Mouse (Mus musculus) c-Kit-positive CD71-positive TER-119-negative erythroid progenitor cells, embryonic 14.5 days (primary cell): ENCODE results near the gene Dzank1.

ENCODE experiments used
- DNase-seq: peaks from one replicate; pipeline ENCODE4 v3.0.0-alpha.2; 2013; ENCODE audit warnings: low read depth

The Dzank1 gene

DNA sequence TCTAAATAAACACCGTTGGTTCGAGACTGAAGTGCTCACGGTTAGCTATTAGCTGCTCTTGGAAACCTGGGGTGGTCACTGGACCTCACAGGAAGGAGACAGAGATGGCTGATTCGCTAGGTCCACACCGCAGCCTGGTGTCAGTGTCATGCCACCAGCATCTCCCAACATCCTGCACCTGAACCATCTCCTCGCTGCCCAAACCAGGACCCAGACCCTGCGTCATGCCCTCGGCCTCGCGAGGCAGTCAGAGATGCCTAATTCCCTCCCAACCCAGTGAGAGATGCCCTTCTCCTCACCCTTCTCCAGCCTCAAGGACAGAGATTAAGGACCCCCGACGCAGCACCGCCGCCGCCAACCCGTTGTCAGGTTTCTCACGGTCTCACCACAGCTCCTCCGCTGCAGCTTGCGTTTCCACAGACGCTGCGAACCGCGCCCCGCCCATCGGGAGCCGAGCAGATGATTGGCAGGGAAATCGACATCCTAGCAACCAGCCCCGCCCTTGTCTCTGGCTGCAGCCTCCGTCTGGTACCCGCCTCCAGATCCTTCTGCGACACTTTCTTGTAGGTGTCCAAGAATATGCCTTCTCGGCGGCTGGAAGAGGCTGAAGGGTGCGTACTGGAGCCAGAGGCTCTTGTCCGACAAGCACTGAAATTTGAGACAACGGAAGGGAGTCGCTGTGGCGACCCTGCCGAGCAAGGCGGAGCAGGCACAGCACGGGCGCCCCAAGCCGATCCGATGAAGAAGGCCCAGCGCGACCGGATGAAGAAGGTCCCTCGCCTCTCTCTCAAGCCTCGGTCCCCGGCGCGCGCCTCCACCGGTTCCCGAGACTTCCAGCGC is at the start of gene Dzank1, which contains the start of gene Polr3f:
Dzank1 (minus strand) TSS at position 434 of the 840 bp plus-strand sequence.
Polr3f (plus strand) TSS at position 738 of the 840 bp plus-strand sequence.
- DNase-seq, result peak; percentile 92

- DNase-seq, result peak; percentile 96
These were observed 28.8 kb upstream of the Dzank1 start, which contains the start of gene Sec23b for GRCm38 (mm10) chr2:144555820-144556552. TSS of gene Sec23b (plus strand) at chr2:144556229.

DNA sequence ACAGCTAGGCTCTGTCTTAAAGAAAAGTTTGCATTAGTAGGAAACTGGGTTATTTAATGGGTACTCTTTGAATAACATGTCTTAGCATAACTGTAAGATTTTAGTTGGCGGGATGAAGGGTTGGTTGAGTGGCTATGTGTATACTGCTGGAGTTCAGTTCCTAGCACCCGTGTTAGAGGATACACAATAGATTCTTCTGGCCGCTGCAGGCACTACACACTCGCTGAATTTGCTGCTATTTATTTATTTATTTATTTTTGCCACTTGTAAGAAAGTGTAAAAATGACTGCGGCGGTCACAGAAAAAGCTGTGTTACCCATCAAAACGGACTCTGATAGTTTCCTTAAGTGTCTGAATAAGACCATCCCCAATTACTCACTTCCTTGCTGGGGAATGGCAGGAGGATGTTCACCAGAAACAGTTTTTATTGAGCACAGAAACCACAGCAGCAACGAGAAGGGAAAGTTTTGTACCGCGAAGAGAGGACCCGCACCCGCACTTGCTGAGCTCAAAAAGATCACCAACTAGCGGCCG is 28.1 kb upstream of the Dzank1 start:
- no peak for DNase-seq

DNA sequence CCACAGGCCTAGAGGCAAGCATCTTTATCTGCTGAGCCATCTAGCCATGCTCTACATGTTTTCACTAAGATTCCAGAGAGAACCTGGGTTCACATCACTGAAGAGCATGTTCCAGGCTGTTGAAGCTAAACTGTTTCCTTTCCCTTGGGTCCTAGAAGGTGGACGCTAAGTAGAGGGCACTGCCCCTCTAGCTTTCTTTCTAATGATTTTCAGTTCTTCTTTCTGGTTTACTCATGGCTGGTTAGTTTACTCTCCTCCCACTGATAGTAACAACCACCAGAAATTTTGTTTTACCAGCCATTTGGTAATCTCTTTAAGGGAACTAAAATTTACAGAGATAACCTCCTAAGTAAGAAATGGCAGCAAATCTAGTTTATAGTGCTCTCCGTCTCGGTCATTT is 26.7 kb upstream of the Dzank1 start:
- no peak for DNase-seq

DNA sequence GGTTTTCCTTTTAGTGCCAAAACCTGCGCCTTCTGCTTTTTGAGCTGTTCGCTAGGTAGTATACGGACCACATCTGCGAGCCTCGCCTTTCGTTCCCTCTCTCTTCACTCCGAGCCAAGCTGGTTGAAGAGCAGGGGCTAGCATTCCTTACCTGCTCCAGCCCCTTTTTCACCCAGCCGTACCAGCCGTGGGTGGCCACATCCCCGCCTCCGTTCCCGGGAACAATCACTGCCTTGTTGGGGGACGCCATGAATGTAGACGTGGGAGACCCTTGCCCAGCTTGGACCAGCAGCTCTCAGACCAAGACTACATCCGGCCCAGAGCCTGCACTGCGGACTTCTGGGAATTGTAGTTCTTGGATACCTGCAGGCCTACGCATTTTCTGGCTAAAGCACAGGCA is 23.3 kb upstream of the Dzank1 start, which contains the start of gene Rbbp9:
Rbbp9 (minus strand) TSS at position 341 of the 400 bp plus-strand sequence.
- DNase-seq, result peak; percentile 40

- DNase-seq, result no peak
These were observed 20.3 kb upstream of the Dzank1 start for GRCm38 (mm10) chr2:144547559-144547958.

DNA sequence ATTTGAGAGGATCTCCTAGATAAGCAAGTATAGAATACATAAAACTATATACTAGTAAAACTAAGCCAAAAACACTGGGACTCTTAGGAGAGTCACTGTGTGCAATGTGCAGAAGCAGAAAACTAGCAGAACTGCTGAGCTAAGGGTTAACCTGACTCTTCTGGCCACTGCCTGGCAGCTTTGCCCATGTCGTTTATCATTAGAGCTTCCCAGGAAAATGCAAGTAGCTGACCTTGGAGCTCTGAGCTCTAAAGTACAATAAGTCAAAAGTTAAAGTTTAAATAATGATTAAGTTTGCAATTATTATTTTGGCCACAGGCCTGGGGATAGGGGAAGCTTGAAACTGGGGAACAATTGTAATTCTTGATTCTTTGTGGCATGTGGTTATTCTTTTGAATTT is 18.3 kb upstream of the Dzank1 start:
- no peak for DNase-seq

DNA sequence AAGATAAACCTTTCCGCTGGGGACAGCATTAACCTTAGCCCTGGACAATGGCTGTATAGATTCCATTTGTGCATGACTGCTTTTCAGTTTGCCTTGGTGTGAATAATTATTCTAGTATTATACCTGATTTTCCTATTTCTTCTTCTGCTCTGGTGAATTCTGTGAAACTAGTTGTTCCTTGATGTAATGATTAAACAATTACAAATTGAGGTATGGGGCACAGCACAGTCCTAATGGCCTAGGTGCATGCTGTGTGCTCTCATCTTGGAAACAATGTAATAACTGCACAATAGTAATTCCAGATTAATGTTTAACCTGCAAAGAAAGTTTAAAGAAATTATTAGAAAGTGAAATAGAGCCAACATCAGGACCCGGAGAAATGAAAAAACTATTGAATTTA is 17.8 kb upstream of the Dzank1 start:
- no peak for DNase-seq

DNA sequence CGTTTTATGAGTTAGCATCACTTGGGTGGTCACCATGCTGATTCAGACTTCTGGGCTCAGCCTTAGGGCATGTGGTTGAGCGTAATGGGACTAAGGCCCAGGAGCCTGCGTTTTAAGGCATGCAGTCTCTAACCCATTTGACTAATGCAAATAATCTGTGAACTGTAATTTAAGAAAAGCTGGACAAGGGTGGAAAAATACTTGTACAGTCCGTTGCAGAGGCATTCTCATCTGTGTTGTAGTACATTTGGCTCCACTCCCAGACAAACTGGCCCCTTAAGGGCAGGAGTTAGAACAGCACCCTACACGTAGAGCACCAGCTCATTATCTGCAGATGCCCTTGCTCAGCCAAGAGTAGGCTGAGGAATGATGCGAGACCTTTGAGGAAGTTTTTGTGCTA is 17.4 kb upstream of the Dzank1 start:
- no peak for DNase-seq

DNA sequence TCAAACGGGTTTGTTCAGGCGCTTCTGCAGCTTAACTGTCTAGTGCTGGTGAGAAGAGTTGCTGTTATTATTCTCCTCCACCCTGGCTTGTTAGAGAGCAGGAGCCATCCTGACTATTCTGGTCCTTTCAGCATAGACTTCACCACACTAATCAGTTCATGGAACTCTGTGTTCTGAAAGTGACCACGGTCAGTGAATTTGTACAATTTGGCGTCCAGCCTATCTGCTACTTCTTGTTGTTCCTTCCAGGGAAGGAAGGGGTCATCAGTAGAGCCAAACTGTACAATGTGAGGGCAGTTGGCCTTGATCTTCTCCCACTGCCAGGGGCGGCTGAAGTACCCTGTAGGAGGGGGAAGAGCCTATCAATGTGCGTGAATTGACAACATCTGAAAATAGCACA is 16.5 kb upstream of the Dzank1 start:
- no peak for DNase-seq

GRCm38 (mm10) chr2:144541246-144541645 is 14.0 kb upstream of the Dzank1 start:
- DNase-seq, result peak; percentile 19

DNA sequence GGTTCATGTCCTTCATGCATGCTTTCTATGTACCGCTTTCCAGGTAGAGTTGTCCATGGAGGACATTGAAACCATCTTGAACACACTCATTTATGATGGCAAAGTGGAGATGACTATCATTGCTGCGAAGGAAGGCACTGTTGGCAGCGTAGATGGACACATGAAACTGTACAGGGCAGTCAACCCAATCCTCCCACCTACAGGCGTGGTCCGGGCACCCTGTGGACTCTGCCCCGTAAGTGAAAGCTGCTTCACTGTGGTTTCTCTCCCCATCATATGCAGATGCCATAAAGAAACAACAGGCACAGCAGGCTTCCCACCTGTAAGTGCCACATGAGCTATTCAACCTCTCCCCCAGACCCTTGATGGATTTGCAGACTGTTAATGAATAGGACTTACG is 9.9 kb upstream of the Dzank1 start:
- no peak for DNase-seq

DNA sequence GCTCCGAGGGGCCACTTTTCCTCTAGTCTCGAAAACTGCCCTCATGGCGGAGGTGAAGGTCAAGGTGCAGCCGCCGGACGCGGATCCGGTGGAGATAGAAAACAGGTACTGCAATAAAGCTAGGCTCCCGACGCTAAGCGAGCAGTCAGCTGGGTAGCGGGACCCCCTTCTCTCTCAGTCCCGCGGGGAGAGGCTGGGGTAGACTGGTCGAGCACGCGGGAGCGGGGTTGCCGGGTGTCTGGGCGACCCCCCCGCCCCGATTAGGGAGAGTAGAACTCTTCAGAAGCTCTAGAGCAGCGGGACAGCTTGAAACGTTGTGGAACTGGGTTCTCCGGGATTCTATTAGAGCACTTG is 584 bp upstream of the Dzank1 start:
- DNase-seq, result no peak

GRCm38 (mm10) chr2:144525856-144526255 is 1.4 kb downstream of the Dzank1 start:
- DNase-seq, result no peak

GRCm38 (mm10) chr2:144519772-144520171 is 7.4 kb downstream of the Dzank1 start:
- no peak for DNase-seq

DNA sequence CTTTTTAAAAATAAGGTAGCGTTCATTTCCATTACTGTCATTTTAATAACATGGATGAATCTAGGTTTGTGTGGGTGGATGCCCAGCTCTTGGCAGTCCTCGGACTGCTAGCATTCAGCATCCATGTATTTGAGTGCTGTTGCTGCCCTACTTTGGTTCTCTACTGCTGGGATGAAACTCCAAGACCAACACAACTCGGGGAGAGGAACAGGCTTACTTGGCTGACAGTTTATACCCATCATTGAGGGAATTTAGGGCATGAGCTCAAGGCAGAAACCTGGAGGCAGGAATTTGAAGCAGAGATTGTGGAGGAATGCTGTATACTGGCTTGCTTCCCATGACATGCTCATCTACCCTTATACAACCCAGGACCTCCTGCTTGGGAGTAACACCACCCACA is 12.6 kb downstream of the Dzank1 start:
- no peak for DNase-seq

GRCm38 (mm10) chr2:144502134-144502533 is 25.1 kb downstream of the Dzank1 start:
- DNase-seq, result no peak

DNA sequence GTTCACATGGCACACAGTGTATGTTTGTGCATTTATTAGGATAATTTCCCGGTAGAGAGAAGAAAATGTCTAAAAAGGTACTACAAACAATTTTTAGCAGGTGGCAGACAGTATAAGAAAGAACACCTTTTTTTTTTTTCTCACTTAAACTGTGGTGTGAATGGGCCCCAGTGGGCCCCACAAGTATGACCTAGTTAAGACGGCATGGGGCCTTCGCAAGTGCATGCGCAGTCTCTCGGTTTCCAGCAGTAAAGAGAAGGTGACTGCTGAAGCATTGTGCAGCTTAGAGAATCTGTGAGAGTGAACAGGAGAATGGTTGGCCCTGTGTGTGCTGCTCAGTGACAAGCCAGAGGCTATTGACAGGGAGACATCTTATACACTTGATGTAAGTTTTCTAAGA is 37.9 kb downstream of the Dzank1 start:
- no peak for DNase-seq

DNA sequence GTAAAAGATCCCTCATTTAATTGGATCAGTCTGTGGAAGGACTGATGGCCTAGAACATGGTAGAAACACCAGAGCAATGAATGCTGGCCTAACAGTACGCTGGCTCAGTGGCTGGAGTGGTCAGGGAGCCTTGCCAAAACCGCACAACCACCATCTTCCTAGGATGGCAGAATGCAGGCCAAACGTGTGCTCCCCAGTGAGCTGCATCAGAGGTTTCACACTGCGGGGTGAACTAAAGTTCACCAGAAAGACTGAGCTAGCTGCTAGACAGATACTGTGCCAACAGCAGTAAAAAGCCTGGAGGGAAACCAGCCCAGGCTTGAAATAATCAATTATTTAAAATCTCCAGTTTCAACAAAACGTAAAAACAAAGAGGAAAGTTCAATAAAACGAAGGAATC is 39.7 kb downstream of the Dzank1 start:
- DNase-seq, result no peak

- no peak for DNase-seq
These were observed 41.8 kb downstream of the Dzank1 start for GRCm38 (mm10) chr2:144485439-144485838.

DNA sequence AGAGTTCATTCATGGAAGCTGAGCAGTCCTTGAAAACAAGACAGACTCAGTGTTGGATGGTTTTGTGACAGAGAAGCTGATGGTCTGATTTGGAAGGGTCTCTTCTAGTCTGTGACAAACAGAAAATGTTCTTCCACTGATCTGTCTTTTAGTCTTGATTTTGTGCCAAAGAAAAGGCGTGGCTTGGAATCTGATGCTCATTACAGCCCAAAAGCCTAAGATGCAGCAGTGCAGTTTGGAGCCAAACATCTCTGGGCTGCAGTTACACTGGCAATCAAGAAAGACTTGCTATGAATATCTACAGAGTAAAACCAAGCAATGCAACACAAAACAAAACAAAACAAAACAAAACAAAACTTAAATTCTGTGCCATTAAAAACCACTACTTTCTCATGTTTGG is 43.1 kb downstream of the Dzank1 start:
- no peak for DNase-seq

DNA sequence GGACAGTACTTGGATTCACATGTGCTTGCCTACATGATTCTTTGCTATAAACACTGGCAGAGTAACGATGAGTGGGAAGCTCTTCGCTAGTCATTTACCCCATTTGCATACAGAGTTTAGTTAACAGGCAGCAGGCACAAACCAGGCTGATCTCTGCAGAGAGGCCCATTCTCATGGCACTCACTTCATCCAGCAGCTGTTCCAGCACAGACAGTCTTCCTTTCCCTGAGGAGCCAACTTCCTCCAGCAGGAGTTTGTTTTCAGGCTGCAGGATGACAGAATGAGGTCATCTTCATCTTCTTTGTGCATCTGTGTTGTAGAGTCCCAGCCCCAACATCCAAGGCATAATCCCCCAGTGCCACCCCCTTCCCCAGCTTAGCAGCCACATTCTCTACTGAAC is 47.8 kb downstream of the Dzank1 start:
- no peak for DNase-seq

GRCm38 (mm10) chr2:144467203-144467602 is 60.0 kb downstream of the Dzank1 start:
- peak; percentile 10 for DNase-seq
